Mouse (Mus musculus) kidney, embryonic 16.5 days (tissue): Measurements from ENCODE around the gene Cbx8. TPM values are rescaled to one million over a fixed set of nuclear protein-coding genes. Genes with fewer than 3 reads are reported as not detected.

Experiments used
- ATAC-seq: fragments of 200-750 bp; cut with Nextera tagmentation; 2 replicates; pipeline ENCODE4 v1.8.0; 2017; ENCODE audit warnings: moderate TSS enrichment; ENCODE audit not compliant: low FRiP score, low TSS enrichment
- H3K27ac ChIP-seq: fragments of 300-500 bp; sonication (generic); 2 replicates; pipeline ENCODE4 v1.5.1; 2014; ENCODE audit warnings: low read length
- H3K27me3 ChIP-seq: fragments of 300-500 bp; sonication (generic); 2 replicates; pipeline ENCODE4 v1.6.1; 2014; ENCODE audit warnings: low read length, control low read depth, mixed read lengths; ENCODE audit not compliant: insufficient read depth
- H3K36me3 ChIP-seq: fragments of 300-500 bp; sonication (generic); 2 replicates; pipeline ENCODE4 v1.6.1; 2014; ENCODE audit warnings: low read length, control low read depth, mixed read lengths; ENCODE audit not compliant: insufficient read depth
- H3K4me1 ChIP-seq: fragments of 300-500 bp; sonication (generic); 2 replicates; pipeline ENCODE4 v1.6.1; 2014; ENCODE audit warnings: low read length, control low read depth, mixed read lengths; ENCODE audit not compliant: insufficient read depth
- H3K4me2 ChIP-seq: fragments of 300-500 bp; sonication (generic); replicated peaks from 2 replicates; pipeline ENCODE4 v1.6.1; 2014; ENCODE audit warnings: low read depth, low read length
- H3K4me3 ChIP-seq: fragments of 300-500 bp; sonication (generic); 2 replicates; pipeline ENCODE4 v1.5.1; 2014; ENCODE audit warnings: mild to moderate bottlenecking, low read length
- H3K9ac ChIP-seq: fragments of 300-500 bp; sonication (generic); replicated peaks from 2 replicates; pipeline ENCODE4 v1.6.1; 2014; ENCODE audit warnings: low read length
- H3K9me3 ChIP-seq: fragments of 300-500 bp; sonication (generic); 2 replicates; pipeline ENCODE4 v1.6.1; 2016; ENCODE audit warnings: low read length, control low read depth
- WGBS: fragments of 180-500 bp; shearing (Covaris S2); extraction: QIAGEN DNeasy Blood & Tissue Kit; methylation state at CpG from one replicate; pipeline ENCODE4 v1.1.7; 2014; 5-methylcytosine and 5-hydroxymethylcytosine counted together
- polyA plus RNA-seq: library from polyadenylated mRNA; unstranded; fragments of >200 nt; fragmentation: Nextera tagmentation; extraction: Ambion mirVana; gene quantifications from 2 replicates; pipeline ENCODE4 v1.2.1, GENCODE M21; 2015

The Cbx8 gene
- 8.2 and 8.5 TPM in 2 replicates for polyA plus RNA-seq

- H3K4me3 ChIP-seq: peak within 1 kb of the TSS; percentile 56
- H3K4me1 ChIP-seq: peaks cover 48% of the 10 kb centered on the region
- peaks cover 10% of the 10 kb centered on the region for H3K36me3 ChIP-seq
- ATAC-seq: peak; percentile 92
- peak within 1 kb of the TSS; percentile 41; the same call in 1 of the 2 replicates for H3K27ac ChIP-seq
- WGBS: 0% methylated on average over 57 of the region's 63 CpGs
- peaks cover 80% of the 10 kb centered on the region for H3K27me3 ChIP-seq
- peak within 1 kb of the TSS; percentile 73 for H3K9ac ChIP-seq
- peak within 1 kb of the TSS; percentile 99 for H3K4me2 ChIP-seq
- no peaks in the 10 kb centered on the region for H3K9me3 ChIP-seq
These were observed at the start of gene Cbx8 for GRCm38 (mm10) chr11:119040600-119041324. TSS of gene Cbx8 (minus strand) at chr11:119040969.

DNA sequence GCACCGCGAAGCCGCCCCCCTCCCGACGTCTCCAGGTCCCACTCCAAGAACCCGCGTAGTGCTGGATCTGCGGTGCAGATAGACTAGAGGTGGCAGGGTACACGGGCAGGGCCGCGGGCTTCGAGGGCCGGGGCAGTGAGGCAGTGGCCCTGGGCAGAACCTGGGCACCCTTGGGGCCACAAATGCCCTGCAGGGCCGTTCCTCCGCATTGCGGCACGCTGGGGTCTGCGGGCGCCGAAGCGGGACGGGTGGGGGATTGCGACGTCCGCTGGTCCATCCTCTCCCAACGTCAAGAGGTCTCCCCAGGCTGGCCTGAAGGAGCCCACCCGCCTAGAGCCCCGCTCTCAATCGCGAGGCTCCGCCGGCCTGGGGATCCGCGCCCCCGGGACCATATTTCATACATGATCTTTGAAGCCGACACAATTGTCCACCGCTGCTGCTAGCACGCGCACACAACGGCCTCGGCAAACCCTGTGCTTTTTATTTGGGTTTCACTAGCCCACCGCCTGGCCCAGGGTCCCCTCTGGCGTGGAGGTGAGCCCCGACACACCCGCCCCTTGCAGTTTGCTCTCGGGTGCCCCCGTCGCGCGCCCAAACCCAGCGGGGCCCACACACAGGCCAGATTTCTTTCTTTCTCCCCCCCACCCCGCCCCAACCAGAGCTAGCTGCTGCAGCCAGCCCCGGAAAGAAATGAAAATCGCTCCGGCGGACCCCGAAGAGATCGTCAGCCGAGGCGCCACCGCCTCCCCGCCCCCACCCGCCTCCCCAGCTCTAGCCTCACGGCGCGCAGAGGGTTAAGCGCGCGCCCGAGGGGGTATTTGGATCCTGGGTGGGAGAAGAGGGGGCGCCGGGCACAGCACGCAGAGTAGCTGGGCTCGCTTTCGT, 49.5 kb upstream of the Cbx8 start:
- Histone ChIP-seq H3K4me3 (peak overlapping the region; percentile 60), H3K4me2 (peak overlapping the region; percentile 98), H3K9ac (peak overlapping the region; percentile 70), H3K27ac (0 out of 2 replicates have a peak overlapping the region, but pooled peaks have one; percentile 7), H3K4me1 (peaks cover 47% of the 10 kb centered on the region), H3K9me3 (no peaks in the 10 kb centered on the region), H3K27me3 (peaks cover 42% of the 10 kb centered on the region), H3K36me3 (no peaks in the 10 kb centered on the region)
- WGBS: under 1% methylated on average over 70 of the region's 75 CpGs
- ATAC-seq: no peak

DNA sequence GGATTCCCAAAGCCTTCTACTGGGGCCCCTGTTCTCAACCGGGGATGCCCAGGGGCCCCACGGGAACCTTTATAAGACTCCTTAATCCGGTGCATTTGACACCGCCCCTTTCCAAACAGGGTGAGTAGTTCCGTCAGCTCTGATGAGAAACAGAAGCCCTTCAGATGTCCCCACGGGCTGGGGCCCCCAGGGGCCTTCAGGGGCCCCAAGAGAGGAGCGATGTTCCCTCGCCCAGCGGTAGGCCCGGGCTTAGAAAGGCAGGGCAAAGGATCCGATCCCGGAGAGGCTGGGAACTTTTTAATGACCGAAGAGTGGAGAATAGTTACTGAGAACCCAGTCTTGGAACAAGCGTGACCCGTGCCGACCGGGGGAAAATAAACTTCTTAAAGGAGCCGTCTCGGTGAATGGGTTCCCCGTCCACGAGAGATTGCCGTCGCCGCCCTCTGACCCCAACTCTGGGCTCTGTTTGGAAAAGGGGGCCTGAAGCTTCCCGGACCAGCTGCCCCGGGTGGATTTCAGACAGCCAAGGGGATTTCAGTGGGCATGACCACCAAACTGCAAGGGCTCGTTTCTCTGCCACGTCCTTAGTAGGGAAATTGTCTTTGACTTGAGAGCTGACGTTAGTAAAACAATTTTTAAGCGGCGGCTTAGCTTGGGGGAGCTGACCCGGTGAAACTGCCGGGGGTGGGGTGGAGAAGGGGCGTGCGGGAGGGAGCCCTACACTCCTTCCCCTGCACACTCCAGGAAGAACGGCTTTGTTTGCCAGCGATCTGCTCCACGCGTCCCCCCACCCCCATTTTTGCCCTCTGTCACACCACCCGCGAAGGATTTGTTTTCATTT, 48.7 kb upstream of the Cbx8 start:
- H3K9me3 ChIP-seq: no peaks in the 10 kb centered on the region
- H3K27ac ChIP-seq: no peak overlapping the region
- no peak for ATAC-seq
- no peaks in the 10 kb centered on the region for H3K36me3 ChIP-seq
- peaks cover 53% of the 10 kb centered on the region for H3K4me1 ChIP-seq
- WGBS: under 1% methylated on average over 41 of the region's 41 CpGs
- H3K9ac ChIP-seq: peak overlapping the region; percentile 70; the same call in 1 of the 2 replicates
- H3K4me3 ChIP-seq: peak overlapping the region; percentile 60
- peaks cover 42% of the 10 kb centered on the region for H3K27me3 ChIP-seq
- peak overlapping the region; percentile 98 for H3K4me2 ChIP-seq

DNA sequence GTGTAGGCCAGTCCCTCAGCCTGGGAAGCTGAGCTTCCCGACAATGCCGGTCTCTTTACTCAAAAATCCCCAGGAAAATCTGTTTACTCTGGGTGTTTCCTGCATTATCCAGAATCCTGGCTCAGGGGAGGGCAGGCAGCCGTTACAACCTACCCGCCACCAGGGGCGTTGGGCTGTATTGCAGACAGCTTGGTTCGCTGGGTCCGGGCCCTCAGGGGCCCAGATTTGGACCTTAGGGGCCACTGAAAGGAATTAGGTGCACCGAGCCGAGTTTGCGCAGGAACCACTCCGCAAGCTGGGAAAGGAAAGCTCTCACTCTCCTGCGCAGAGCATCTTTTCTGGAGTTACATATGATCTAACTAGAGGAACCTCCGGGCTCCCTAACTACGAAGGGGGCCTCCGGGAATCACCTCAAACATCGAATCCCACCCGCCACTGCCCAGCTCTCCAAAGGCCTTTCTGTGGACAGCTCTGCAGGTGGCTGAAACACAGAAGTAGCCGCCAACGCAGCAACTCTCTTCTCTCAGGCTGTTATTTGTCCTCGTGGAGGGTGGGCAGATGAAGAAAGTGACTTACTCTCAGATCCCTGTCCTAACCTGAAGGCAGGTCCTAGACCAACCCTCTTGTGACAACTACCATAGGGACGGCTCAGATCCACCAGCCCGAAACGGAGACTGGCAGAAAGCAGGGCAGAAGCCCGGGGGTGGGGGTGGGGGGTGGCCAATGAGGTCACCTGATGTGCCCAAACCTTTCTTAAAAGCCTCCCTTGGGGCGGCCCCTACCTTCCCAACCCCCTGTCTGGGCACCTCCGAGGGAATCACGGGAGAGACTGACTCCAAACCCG, 47.8 kb upstream of the Cbx8 start:
- Histone ChIP-seq H3K27ac (no peak overlapping the region), H3K36me3 (no peaks in the 10 kb centered on the region), H3K9ac (no peak overlapping the region), H3K9me3 (no peaks in the 10 kb centered on the region), H3K27me3 (peaks cover 38% of the 10 kb centered on the region), H3K4me2 (no peak overlapping the region), H3K4me1 (peaks cover 61% of the 10 kb centered on the region), H3K4me3 (no peak overlapping the region)
- ATAC-seq: no peak
- WGBS: 3% methylated on average over 28 of the region's 28 CpGs

- Histone ChIP-seq H3K4me1 (peaks cover 72% of the 10 kb centered on the region), H3K27ac (no peak overlapping the region), H3K9ac (no peak overlapping the region), H3K9me3 (no peaks in the 10 kb centered on the region), H3K4me2 (peak overlapping the region; percentile 15; the same call in 1 of the 2 replicates), H3K4me3 (no peak overlapping the region), H3K36me3 (no peaks in the 10 kb centered on the region), H3K27me3 (peaks cover 42% of the 10 kb centered on the region)
- WGBS: 2% methylated on average over 35 of the region's 35 CpGs
- no peak for ATAC-seq
These were observed 46.7 kb upstream of the Cbx8 start for GRCm38 (mm10) chr11:119087301-119088082.

DNA sequence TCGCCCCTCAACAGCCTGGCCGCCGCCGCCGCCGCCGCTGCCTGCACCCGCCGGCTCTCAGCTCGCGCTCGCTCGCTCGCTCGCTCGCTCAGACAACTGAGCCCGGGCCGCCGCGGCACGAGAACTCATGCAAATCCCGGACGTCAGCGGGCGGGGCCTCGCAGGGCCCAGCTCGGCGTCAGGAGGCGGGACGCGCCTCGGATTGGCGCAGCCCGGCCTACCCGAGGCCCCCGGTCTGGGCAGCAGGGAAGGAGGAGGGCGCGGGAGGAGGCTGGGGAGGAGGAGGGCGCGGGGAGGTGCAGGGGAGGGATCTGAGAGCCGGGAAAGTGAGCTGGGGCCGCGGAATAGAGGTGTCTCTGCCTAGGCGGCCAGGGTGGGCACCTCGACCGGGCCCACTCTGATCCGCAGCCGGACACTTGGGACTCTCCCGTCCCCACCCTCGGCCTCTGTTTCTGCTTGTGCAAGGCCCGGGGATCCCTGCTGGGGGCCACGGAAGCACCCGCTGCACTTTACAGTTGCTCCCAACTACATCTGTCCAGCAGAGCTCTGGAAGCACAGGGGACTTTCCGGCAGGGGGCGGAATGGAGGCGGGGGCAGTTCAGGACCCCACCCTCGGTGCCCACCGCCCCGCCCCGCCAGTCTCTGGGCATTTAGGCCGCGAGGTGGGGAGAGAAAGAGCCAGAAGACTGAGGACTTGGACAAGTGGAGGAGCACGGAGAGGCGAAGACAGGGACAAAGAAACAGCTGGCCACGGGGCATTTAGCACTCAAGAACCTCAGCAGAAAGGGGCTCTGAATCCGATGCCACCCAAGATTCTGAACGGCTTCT, 45.6 kb upstream of the Cbx8 start, which contains the start of gene Cbx4:
Gene Cbx4 (minus strand): TSS at position 78 of the 828 bp plus-strand sequence.
- peak within 1 kb of the TSS; percentile 99 for H3K27ac ChIP-seq
- peaks cover 79% of the 10 kb centered on the region for H3K4me1 ChIP-seq
- under 1% methylated on average over 61 of the region's 67 CpGs for WGBS

DNA sequence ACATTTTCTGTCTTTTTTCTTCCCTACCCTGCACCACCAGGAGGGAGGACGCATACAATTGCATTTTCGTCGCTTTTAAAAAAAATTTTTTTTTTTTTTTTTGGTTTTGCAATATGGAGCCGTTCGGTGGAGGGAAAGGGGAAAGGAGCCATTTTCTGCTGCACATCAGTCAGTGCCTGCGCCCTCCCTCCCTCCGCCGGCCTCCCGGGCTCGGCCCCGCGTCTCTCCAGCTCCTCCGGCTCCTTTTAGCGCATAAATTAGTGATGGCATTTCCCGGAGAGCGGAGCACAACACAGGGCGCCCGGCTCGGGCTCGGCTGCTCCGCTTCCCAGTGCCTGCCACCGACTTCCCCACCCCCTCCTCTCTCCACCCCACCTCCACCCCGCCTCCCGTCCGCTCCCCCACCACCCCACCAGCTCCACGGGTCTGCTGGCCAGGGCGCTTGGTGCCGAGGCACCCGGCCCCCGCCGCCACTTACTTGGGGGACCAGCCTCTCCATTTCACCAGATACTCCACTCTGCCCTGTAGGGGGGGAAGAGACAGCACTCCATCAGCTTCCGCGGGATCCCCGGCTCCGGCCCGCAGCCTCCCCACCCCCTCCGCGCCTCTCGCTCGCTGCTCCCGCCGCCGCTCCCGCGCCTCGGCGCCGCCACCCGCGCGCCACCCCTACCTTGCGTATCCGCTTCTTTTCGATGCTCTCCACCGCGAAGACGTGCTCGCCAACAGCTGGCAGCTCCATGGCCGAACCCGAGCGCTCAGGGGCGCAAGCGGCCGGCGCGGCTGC, 44.7 kb upstream of the Cbx8 start:
- Histone ChIP-seq H3K27me3 (peaks cover 62% of the 10 kb centered on the region), H3K9ac (peak overlapping the region; percentile 88), H3K4me2 (peak overlapping the region; percentile 89), H3K36me3 (peaks cover 19% of the 10 kb centered on the region), H3K9me3 (no peaks in the 10 kb centered on the region), H3K4me3 (peak overlapping the region; percentile 82), H3K4me1 (peaks cover 81% of the 10 kb centered on the region), H3K27ac (peak overlapping the region; percentile 99)
- ATAC-seq: peak; percentile 61
- WGBS: under 1% methylated on average over 54 of the region's 66 CpGs

More for the DNA sequence above, 45.6 kb upstream of the Cbx8 start, which contains the start of gene Cbx4:
- Histone ChIP-seq H3K27me3 (peaks cover 53% of the 10 kb centered on the region), H3K9ac (peak within 1 kb of the TSS; percentile 88), H3K4me2 (peak within 1 kb of the TSS; percentile 89), H3K4me3 (peak within 1 kb of the TSS; percentile 82), H3K9me3 (no peaks in the 10 kb centered on the region), H3K36me3 (peaks cover 11% of the 10 kb centered on the region)
- peak; percentile 89 for ATAC-seq
